Mouse (Mus musculus) hematopoietic stem cell, adult 5-6 weeks (primary cell): ENCODE results near the gene Adamts18. TPM values are rescaled to one million over a fixed set of nuclear protein-coding genes. Genes with fewer than 3 reads are reported as not detected.

ENCODE experiments used
- total RNA-seq: library from RNA; stranded (forward); fragments of 172-1452, 232-1000 nt; gene quantifications from 2 replicates; pipeline ENCODE4 v1.2.3, GENCODE M21; 2017

Gene Adamts18
- total RNA-seq, 1 experiment from 2014 or later, result not detected

Other genes starting within 250 kb of the Adamts18 start
- 18.7 and 20.5 TPM in 2 replicates for gene Mon1b, start 213.2 kb downstream of the Adamts18 start, total RNA-seq
- not detected in 2 replicates for gene Syce1l, start 205.5 kb downstream of the Adamts18 start, total RNA-seq